Mouse (Mus musculus): ENCODE results near the gene Klhdc1.

The Klhdc1 gene

GRCm38 (mm10) chr12:69240876-69241275, at the start of gene Klhdc1:
Gene Klhdc1, plus strand, starts transcription at chr12:69241176.
- DNase-seq (ENCODE audit: low read depth), result no peak

- DNase-seq (ENCODE audit: low read depth), result no peak
These were observed 49.6 kb upstream of the Klhdc1 start for GRCm38 (mm10) chr12:69191396-69191795.

GRCm38 (mm10) chr12:69192637-69193036, 48.3 kb upstream of the Klhdc1 start:
- no peak for DNase-seq (ENCODE audit: low read depth)

- peak; percentile 29 for DNase-seq (ENCODE audit: low read depth)
These were observed 44.3 kb upstream of the Klhdc1 start, which contains the start of gene Gm49383 for GRCm38 (mm10) chr12:69196444-69197377. Gene Gm49383, minus strand, starts transcription at chr12:69197104.

- DNase-seq (ENCODE audit: low read depth), result no peak
These were observed 43.4 kb upstream of the Klhdc1 start for GRCm38 (mm10) chr12:69197378-69198163.

GRCm38 (mm10) chr12:69198164-69198535, 42.8 kb upstream of the Klhdc1 start, which contains the start of gene Dnaaf2:
Gene Dnaaf2, minus strand, starts transcription at chr12:69198429.
- DNase-seq (ENCODE audit: low read depth), result no peak

GRCm38 (mm10) chr12:69198985-69199384, 42.0 kb upstream of the Klhdc1 start:
- no peak for DNase-seq (ENCODE audit: low read depth)

GRCm38 (mm10) chr12:69204052-69204833, 36.7 kb upstream of the Klhdc1 start, which contains the start of gene Gm49384:
Gene Gm49384, minus strand, starts transcription at chr12:69204267.
- no peak for DNase-seq (ENCODE audit: low read depth)

- DNase-seq (ENCODE audit: low read depth), result no peak
These were observed 33.6 kb upstream of the Klhdc1 start for GRCm38 (mm10) chr12:69207396-69207795.

- no peak for DNase-seq (ENCODE audit: low read depth)
These were observed 33.0 kb upstream of the Klhdc1 start for GRCm38 (mm10) chr12:69207926-69208325.

GRCm38 (mm10) chr12:69208520-69208919, 32.5 kb upstream of the Klhdc1 start:
- DNase-seq (ENCODE audit: low read depth), result no peak

- DNase-seq (ENCODE audit: low read depth), result no peak
These were observed 30.7 kb upstream of the Klhdc1 start for GRCm38 (mm10) chr12:69210056-69210979.

GRCm38 (mm10) chr12:69211057-69211456, 29.9 kb upstream of the Klhdc1 start:
- no peak for DNase-seq (ENCODE audit: low read depth)

GRCm38 (mm10) chr12:69213186-69213777, 27.7 kb upstream of the Klhdc1 start:
- no peak for DNase-seq (ENCODE audit: low read depth)

GRCm38 (mm10) chr12:69214393-69214792, 26.6 kb upstream of the Klhdc1 start:
- no peak for DNase-seq (ENCODE audit: low read depth)

- DNase-seq (ENCODE audit: low read depth), result peak; percentile 97
These were observed 25.8 kb upstream of the Klhdc1 start for GRCm38 (mm10) chr12:69215000-69215785.

- DNase-seq (ENCODE audit: low read depth), result no peak
These were observed 24.4 kb upstream of the Klhdc1 start for GRCm38 (mm10) chr12:69216587-69216986.

GRCm38 (mm10) chr12:69220613-69221277, 20.2 kb upstream of the Klhdc1 start:
- no peak for DNase-seq (ENCODE audit: low read depth)
